Mouse (Mus musculus): ENCODE results near the gene Gm49337.

Gm49337 gene

DNA sequence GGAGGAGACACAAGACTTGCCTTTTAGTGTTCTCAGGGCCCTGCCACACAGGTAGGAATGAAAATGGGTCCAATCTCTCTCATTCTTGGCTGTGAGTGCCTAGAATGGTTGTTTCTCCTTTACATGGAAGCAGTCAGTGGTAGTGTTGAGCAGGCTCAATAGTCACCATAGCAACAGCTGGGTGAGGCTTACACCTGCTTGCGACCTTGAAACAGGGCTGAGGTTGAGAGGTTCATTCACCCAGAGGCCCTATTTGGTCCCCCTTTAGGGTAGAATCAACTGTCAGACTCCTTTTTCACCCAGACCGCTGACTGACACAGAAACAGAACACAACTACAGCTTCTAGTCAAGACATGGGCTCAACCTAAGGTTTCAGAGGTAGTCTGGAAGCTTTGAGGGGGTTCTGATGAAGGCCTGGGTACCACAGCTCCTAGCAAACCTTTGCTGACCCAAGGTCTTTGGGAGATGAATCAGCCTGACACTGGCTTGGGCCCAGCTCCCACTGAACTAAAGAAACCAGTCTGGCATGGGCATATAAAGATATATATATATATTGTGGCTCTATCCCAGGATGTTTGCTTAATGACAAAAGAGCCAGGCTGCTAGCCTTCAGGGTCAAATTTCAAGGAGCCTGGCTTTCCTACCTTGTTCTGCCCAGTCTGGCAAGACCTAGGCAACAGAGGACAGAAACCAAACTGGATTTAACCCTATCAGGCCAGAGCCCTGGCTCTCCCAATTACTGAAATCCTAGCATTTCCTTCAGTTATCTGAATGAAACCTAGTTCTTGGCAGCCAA lies 8.2 kb upstream of the Gm49337 start:
- DNase-seq: no peak

DNA sequence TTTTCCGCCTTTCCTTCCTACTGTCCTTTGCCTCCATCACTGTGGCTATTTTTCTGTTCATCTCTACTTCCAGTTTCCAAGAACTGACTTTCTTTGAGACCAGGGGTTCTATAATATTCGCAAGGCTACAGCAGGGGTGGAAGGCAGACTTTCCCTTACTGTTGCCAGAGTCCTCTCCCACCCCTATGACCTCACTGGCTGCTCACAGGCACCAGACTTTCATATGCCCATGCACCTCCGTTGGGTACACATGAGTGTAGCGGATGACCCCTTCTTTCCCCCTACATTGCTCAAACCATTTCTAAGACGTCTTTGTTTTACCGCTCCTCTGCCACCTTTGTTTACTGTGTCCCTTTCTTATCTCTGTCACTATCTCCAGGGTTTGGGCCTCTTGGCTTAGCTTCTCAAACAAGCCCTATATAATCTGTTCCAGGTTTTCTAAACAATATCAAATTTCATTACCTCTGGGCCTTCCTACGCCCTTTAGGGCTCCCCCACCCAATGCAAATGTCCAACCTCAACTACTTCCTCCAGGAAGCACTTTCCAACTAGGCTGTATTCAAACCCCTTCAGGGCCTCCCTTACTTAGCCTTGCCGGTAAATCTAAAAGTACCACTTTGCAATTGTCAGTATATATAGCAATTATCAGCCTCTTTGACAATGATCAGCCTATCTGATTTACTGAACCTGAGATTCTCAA lies 7.3 kb upstream of the Gm49337 start:
- no peak for DNase-seq

- peak in 1 of 2 experiments; percentile 15 for DNase-seq
Measured at GRCm38 (mm10) chr4:116167404-116167803, 5.8 kb upstream of the Gm49337 start, which contains the start of gene Tspan1. Tspan1 (minus strand) TSS chr4:116167601.

DNA sequence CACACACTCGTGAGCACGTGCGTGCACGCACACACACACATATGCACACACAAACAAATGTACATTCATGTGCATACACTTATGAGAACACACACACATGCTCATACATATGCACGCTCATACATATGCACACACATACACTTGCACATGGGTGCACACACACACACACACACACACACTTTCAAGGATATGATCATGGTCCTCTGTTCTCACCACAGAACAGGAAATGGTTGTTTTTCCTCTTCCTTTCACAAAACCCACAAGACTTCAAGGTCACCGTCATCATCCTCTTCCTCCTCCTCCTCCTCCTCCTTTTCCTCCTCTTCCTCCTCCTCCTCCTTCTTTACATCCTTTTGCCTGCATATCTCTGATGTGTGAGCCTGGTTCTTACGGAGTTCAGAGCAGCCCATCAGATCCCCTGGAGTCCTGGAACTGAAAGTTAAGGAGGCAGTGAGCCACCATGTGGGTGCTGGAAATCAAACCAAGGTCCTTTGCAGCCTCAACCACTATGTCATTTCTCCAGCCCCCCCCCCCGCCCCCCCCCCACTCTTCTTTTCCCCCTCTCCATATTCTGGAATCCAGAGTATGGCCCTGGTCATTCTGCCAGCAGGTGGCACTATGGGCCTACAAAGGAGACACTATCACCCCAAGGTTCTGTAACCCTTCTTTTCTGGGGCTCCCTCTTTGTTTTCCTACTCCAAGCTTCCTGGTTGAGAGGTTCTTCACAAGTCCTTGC lies 4.4 kb upstream of the Gm49337 start:
- peak; percentile 66 to 68 for DNase-seq

GRCm38 (mm10) chr4:116169353-116169672 lies 3.9 kb upstream of the Gm49337 start:
- DNase-seq: no peak

- DNase-seq: no peak
Measured at GRCm38 (mm10) chr4:116173752-116174151, 568 bp downstream of the Gm49337 start.

DNA sequence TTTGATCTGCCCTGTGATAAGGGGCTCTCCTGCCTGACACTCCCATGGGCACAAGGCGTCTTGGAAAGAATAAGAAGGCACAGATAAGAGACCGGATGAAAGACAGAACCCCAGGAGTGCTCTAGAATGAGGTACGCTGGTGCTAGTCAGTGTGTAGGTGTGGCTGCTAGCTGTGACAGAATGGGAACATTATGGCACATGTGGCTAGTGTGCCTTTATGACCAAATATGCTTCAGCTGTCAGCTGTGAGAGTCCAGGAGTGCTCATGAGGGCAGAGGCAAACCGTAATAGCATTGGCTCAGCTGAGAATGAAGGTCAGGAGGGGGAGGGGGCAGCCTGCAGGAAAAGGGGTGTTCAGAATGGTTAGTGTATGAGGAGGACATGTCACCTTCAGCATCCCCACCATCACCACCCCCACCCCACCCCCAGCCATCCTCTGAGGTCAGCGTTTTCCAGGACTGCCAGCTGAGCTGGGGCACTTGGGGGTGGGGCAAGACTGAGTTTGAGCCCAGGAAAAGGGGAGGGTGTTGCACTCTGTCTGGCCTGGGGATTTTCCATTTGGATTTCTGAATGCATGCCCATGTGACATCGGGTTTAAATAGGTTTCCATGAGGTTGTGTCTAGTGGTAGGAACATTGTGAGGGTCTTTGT lies 1.4 kb downstream of the Gm49337 start:
- DNase-seq: no peak

GRCm38 (mm10) chr4:116175136-116175535 lies 2.0 kb downstream of the Gm49337 start:
- DNase-seq: no peak

- DNase-seq: no peak
Measured at GRCm38 (mm10) chr4:116175711-116176542, 2.7 kb downstream of the Gm49337 start.

GRCm38 (mm10) chr4:116176543-116176988 lies 3.4 kb downstream of the Gm49337 start:
- DNase-seq: peak; percentile 58 to 73

DNA sequence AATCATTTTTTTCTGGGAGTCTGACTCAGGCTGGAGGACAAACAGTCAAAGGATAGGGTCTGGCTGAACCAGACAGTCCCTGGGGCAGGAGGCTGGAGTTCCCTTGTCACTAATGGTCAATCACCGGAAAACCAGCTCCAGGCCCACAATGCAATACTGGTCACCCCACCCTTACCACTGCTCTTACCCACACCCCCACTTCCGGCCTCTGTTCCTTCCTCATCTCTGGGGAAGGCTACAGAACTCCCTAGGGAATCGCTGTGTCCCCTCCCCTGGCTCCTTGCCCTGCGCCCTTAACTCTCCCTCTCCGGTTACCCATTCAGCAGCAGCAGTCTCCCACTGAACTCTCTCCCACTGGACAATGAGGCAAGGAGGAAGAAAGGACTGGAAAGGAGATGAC lies 4.0 kb downstream of the Gm49337 start:
- no peak for DNase-seq

DNA sequence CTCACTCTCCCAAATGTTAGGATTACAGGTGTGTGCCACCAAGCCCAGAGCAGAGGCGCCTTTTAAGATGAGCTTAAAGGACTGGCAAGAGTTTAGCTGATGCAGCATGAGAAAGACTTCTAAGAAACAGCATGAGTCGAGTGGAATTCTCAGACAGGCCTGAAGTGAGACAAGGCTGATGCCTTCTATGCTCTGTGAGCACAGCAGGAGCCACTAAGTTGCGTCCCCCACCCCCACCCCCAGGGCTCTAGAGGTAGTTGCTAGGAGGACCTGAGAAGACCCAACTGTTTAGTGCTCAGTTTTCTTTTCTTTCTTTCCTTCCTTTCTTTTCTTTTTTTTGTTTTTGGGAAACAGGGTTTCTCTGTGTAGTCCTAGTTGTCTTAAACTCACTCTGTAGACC lies 8.9 kb downstream of the Gm49337 start:
- no peak for DNase-seq

- no peak for DNase-seq
Measured at GRCm38 (mm10) chr4:116182745-116183144, 9.6 kb downstream of the Gm49337 start.

- DNase-seq: no peak
Measured at GRCm38 (mm10) chr4:116185083-116185482, 11.9 kb downstream of the Gm49337 start.

DNA sequence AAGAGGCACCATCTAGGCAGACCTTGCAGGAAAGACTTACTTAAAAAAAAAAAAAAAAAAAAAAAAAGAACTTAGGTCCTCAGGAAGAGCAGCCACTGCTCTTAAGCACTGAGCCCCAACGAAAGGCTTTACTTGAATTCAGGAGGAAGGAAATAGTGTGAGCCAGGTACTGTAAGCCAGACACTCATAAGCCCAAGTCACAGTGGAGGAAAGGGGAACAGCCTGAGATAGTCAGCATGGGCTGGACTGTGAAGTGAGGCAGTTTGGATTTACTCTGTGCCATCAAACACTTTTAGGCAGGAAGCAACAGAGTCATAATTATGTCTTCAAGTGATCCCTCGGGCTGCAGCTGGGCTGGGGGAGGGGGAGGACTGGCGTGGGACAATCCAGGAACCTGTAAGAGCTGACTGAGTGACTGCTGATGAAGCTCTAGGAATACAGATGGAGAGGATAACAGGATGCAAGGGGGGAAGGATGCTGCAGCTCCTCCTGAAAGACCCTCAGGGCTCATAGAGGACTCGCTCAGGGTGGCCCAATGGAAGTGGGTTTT lies 19.2 kb downstream of the Gm49337 start:
- no peak for DNase-seq

GRCm38 (mm10) chr4:116193583-116194383 lies 20.6 kb downstream of the Gm49337 start:
- no peak for DNase-seq

DNA sequence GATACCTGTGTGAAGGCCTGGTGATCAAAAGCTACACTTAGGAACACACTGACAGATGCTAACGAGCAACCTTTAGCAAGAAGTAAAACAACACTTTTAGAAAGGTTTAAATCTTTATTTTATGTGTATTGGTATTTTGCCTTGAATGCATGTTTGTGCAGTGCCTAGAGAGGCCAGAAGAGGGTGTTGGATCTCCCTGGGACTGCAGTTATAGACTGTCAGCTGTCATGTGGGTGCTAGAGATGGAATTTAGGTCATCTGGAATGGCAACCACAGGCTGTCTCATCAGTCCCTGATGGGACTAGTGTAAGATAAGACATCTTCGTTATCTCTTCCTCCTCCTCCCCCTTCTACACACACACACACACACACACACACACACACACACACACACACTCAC lies 25.2 kb downstream of the Gm49337 start:
- DNase-seq: peak; percentile 23 to 24

DNA sequence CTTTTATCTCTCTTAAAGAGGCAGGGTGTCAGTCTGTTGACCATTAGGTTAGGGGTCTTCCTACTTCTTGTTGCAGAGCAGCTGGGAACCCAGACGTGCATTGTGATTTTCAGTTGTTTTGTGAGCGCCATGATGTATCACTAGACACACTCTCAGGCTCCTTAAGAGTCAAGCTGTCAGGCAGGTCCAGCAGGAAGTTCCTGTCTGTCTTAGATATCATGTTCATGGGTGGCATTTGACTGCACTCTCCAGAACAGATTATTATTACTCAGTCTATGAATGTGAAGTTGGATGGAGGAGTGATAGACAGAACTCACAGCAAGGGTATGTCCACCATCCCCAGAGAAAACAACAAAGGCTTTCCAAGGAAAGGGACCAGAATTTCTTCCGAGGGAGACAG lies 31.2 kb downstream of the Gm49337 start:
- no peak for DNase-seq

- no peak for DNase-seq
Measured at GRCm38 (mm10) chr4:116206531-116206930, 33.3 kb downstream of the Gm49337 start.

DNA sequence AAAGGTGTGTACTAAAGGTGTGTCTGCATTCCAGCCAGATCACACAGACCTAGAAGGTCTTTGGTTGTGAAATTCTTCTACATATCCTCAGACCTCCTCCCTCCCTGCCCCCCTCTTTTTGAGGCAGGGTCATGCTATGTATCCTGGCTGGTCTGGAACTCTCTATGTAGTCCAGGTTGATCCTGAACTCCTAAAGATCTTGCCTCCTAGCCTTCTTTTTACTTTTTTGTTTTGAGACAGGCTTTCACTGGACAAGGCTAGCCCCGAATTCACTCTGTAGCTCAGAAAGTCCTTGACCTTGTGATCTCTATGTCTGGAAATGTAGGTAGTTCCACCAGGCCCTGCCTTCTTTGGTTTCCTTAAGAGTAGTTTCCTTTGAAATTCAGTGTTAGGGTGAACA lies 35.7 kb downstream of the Gm49337 start:
- DNase-seq: no peak

Measured in thymus, postnatal 36 days (tissue).